Mouse (Mus musculus) fibroblast of lung, adult 2 months (primary cell): ENCODE measurements at regions not wholly inside any gene's neighbourhood (a gene's known extent, or its start where the extent isn't known, plus 50 kb on each side); places are given as distances from the start of the nearest gene placed in this dataset.

ENCODE experiments used
- DNase-seq: peaks from one replicate; pipeline ENCODE4 v3.0.0-alpha.2; 2011; ENCODE audit warnings: low read depth

- DNase-seq: no peak
These were observed 63.5 kb upstream of the Ndst3 start for GRCm38 (mm10) chr3:123754011-123754610.

- peak; percentile 26 for DNase-seq
These were observed 64.3 kb upstream of the Ndst3 start for GRCm38 (mm10) chr3:123754927-123755326.

DNA sequence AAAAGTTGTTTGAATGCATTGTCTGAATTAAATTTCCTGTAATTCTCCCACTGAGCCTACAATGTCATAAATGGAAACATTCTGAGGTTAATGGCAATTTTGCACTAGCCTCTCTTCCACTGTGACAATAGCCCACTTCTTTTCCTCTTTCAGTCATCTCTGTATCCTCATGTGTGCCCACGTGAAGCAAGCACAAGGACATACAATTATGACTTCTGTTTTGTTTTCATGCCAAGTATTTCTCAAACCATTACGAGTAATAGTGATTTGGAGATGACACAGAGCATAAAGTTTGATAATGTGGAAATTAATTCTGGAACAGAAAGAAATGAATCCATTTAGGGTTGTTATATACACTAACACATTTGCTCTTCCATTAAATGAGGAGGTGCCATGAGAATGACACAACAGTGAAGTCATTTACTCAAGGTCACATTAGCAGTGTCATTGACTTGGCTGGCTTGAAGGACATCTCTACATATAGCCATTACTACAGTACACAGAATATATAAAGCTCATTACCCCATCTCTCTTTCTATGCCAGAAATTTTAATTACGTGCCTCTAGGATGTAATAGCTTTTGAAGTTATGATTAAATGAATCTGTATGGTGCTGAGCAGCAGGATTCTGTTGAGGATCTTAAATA lies 75.4 kb upstream of the Ndst3 start:
- no peak for DNase-seq

GRCm38 (mm10) chr3:123766557-123766913 lies 75.9 kb upstream of the Ndst3 start:
- DNase-seq: no peak

GRCm38 (mm10) chr3:123780507-123780906 lies 89.9 kb upstream of the Ndst3 start:
- DNase-seq: no peak

- no peak for DNase-seq
These were observed 90.9 kb upstream of the Ndst3 start for GRCm38 (mm10) chr3:123781581-123781980.

DNA sequence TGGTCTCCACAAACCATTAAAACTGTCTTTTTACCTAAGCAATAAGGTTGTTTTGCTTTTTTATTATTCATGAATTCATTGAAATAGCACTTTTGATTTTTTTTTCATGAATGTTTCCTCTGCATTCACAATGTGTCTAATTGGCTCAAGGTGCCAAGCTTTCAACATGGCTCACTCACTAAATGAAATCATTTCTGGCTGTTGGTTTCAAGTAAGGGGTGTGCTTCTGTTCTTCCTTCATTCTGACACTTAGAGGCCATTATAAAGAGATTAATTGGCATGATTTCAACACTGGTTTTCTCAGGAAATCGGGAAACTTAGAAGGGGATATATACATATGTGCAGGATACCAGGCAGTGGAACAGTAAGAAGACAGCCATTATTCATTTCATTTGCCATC lies 93.5 kb upstream of the Ndst3 start:
- no peak for DNase-seq

DNA sequence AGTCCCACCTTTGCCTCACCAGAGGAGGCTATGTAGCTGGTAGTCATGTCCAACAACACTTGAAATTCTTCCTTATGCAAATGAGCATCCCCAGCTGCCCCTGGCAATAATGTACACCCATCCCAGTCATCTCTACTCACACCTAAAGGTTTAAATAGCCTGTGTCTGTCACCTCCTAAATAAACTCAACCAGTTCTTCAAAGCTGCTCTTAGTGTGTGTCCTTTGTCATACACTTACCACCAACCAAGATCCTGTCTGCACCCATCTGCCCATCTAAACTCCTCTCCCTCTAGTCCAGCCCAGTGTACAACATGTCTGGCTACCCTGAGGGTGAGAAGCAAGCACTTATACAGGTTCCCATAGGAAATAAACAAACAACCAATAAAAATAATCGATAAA lies 103.4 kb upstream of the Ndst3 start:
- DNase-seq: no peak

- no peak for DNase-seq
These were observed 114.7 kb upstream of the Ndst3 start for GRCm38 (mm10) chr3:123805338-123805737.

DNA sequence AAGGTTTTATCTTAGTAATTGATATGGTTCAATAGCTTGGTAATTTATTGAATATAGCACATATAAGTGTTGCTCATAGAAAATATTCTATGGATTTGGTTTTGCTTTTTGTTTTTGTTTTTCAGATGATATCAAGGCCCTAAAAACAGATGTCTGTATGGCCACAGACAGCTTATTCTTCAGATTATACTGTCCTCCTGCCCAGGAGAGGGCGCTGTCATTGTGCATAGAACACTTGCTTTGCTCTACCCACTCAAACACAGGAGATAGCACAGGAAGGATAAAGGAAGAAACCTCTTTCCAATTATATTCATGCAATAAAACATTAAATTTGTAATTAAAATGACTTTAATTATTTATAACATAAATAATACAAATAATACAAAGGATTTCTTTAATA lies 115.4 kb upstream of the Ndst3 start:
- no peak for DNase-seq

GRCm38 (mm10) chr3:123806546-123806945 lies 115.9 kb upstream of the Ndst3 start:
- DNase-seq: no peak

DNA sequence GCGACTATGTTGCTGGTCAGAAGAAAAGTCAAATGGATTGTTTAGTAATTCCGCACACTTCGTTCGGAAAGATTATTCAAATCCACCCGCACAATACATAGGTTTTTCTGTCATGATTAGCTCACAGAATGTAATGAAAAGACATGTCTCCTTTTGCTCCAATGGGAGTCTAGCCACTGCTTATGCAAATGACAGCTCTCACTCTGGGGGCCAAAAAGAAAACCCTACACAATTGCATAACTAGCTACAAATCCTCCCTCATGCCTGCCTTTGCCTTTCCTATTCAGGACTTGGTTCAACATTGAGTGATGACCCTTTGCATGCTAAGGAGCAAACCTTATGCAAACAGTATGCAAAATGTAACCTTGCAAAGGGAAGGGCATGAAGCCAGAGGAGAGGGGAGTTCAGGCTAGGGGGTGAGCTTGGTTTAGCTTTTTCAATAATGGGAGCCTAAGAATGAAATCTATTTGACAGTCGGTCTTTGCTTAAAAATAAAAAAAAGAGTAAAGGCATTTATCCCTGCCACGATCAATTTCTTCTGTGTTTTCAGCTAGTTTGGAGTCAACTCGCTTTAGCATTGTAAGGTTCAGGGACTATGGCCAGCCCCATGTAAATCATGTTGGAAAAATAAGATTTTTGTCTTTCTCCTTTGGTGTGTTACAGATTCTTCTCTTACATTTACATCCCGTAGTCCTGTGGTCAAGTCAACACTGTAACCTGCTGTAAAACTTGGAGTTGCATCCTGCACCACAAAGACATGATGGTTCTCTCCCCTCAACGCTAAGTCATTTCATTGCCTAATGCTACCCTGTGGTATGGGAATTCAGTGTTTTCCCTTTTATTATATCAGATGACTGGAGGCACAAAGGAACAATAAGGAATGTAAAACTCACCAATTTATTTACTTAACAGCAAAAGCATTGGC lies 119.6 kb upstream of the Ndst3 start:
- no peak for DNase-seq

DNA sequence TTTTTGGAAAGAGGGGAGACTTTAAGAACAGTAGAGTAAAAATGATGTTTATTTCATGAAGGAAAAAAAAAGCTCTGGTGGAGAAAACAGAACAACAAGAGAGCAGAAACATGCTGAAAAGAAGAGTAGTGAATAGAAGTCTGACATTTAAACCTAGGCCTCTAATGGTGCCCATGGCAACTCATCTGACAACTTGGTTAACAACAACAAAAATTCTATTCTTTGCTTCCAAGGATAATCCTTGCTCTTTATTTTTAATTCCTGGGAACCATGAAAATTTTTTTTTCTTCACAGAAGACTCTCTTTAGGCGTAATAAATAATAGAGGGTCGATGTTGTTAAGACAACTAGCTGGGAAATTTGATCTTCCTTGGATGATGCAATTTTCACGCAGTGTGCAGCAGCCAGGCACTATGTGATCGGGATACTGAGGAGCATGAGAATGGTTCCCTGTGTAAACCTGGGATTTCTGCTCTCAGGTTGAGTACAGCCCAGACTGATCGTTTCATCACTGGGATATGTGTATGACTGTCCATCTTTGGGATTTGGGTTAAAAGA lies 120.4 kb upstream of the Ndst3 start:
- DNase-seq: no peak

- no peak for DNase-seq
These were observed 138.1 kb upstream of the Ndst3 start for GRCm38 (mm10) chr3:123828790-123829189.

DNA sequence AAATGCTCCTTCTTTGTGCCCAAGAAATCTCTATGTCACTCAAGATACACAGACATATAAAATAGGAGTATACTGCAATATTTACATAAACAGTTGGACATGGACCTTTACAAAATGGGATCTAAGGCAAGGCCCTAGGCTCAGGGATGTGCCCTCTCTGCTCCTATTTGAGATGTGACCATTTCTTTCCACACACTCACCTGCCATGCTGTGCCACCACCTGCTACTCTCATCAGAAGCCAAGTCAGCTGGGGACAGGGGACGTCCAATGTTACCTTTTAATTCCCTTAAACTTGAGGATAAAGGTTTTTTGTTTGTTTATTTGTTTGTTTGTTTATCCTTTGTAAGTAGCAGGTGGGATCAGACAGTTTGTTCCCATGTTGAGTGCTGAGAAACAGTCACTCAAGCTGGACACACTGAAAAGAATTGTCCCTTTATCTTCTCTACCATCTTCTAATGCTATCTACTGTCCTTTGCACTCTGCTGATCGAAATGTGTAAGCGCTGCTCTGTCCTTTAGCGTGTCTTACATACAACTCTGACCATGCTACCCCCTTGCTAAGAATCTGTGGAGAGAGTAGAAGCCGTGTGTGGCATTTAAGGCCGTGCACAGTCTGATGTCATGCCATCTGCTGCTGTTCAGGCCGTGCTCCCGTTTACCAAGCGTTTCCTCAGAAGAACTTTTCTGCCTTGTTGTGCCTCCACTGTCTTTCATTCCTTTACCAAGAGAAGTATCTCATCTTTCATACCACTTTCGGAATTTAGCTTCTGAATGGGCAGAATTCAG lies 147.9 kb upstream of the Ndst3 start:
- no peak for DNase-seq

- no peak for DNase-seq
These were observed 155.9 kb upstream of the Ndst3 start for GRCm38 (mm10) chr3:123846554-123846953.

DNA sequence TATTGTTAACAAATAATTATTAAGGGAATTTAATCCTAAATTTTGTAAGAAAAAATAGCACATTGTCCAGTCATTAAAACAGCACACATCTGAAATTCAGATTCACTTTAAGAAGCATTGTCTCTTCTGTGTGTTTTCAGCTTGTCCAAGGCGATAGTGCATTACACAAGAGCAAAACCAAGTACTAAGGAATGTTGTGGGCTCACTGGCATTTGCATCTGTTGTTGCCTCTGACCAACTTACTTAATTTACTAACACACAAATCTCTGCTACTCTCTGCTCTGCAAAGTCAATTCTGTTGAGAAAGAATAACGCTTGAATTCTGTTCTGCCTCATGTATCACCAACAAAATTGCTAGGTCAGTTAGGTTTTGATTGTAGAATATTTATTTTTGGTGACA lies 158.0 kb upstream of the Ndst3 start:
- DNase-seq: peak; percentile 1

GRCm38 (mm10) chr3:123852889-123853288 lies 162.2 kb upstream of the Ndst3 start:
- DNase-seq: no peak

DNA sequence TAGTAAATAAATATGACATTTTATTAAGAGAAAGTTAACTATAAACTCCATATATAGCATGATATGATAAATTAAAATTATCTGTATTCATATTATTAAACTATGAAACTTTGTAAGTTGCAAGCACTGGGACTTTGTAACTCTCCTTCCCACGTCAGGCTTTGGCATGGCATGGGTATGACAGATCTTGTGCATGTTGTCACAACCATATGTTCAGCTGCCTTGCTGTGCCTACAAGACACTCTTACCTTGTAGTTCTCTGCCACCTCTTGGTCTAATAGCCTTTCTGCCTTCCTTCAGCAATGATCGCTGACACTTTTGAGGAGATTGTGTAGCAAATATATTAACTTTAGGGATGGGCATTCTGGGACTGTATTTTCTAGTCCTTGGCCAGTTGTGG lies 183.1 kb upstream of the Ndst3 start:
- no peak for DNase-seq

- DNase-seq: no peak
These were observed 203.0 kb upstream of the Ndst3 start for GRCm38 (mm10) chr3:123893691-123894090.

DNA sequence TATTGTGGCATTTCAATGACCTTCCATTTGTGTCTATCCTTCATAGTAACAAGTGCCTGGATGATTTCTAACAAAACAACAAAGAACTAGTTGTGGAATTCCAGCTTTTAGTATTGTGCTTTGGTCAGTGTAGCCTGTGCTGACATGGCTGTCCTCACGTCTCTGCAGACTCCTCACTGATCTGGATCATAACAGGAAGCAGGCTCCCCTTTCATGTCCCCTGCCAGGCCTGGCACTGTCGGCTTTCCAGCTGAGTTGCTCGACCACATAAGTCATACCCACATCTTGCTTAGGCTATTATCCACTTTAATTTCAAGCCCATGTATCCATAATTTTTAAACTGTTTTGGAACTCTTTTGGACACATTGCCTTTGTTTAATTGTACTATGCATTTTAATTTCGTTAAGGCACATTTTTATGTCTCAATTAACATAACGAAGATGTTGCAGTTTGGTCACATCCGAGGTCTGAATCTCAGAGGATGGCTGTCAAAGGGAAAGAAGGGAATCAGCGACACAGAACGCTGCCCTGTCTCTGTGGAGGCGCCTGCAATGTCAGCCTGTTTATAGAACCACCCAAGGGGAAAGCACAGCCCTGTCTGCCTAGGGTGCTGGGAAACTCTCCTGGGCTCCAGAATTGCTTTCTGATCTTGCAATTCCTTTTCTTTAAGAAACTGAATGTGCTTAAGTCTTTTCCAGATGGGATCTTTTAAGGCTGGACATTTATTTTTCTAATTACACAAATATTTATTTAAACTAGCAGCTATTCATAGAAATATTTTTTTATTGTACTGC lies 215.5 kb upstream of the Ndst3 start:
- DNase-seq: no peak
